Mouse (Mus musculus) heart, postnatal 14 days (tissue): ENCODE results near the gene Gm4553. TPM values are rescaled to one million over a fixed set of nuclear protein-coding genes. Genes with fewer than 3 reads are reported as not detected.
"Not testable (repeated sequence)": the region's sequence is repeated elsewhere in the genome, so short reads cannot be mapped to it uniquely, and the experiment has no call there.

Source experiments
- DNase-seq, 2 experiments: peaks; one replicate each; pipeline ENCODE4 v3.0.0; 2021 to 2022
- intact Hi-C: fragments of 180-260 bp; cut with DNase I; formaldehyde crosslinking; loops from one replicate; pipeline ENCODE4 v1.15.1; 2025
- total RNA-seq, 2 experiments: library from RNA; stranded (reverse); gene quantifications; 2 replicates each; pipeline ENCODE4 v1.2.3; 2021

Gene Gm4553
- total RNA-seq, 2 experiments from 2014 or later, result not detected

GRCm38 (mm10) chr7:142140696-142141095, 24.8 kb downstream of the Gm4553 start:
- DNase-seq, result no peak
- intact Hi-C loops, result no loop called here

- DNase-seq, intact Hi-C loops: not testable (repeated sequence)
These were observed 29.6 kb downstream of the Gm4553 start, which contains the start of gene Gm39115 for GRCm38 (mm10) chr7:142135934-142136333. TSS of gene Gm39115 (minus strand) at chr7:142136034.

GRCm38 (mm10) chr7:142134206-142134995, 31.1 kb downstream of the Gm4553 start:
- DNase-seq, result peak; percentile 8 to 42
- intact Hi-C loops, result no loop called here

- intact Hi-C loops, result no loop called here
These were observed 36.7 kb downstream of the Gm4553 start for GRCm38 (mm10) chr7:142128843-142129242.

GRCm38 (mm10) chr7:142120629-142121028, 44.9 kb downstream of the Gm4553 start, which contains the start of gene Gm45618:
TSS of gene Gm45618 (minus strand) at chr7:142120729.
- intact Hi-C loops, DNase-seq: not testable (repeated sequence)

More at GRCm38 (mm10) chr7:142128843-142129242, 36.7 kb downstream of the Gm4553 start:
- DNase-seq, result no peak

GRCm38 (mm10) chr7:142119632-142120031, 45.9 kb downstream of the Gm4553 start:
- peak in 1 of 2 experiments; percentile 18 for DNase-seq
- intact Hi-C loops, result no loop called here

Other genes with a start within 250 kb of the Gm4553 start
- 10 to 100 TPM; 46.1 to 48.6 TPM for gene Tollip, start 247.2 kb downstream of the Gm4553 start, total RNA-seq
- under 1 TPM; 0.12 to 0.46 TPM for gene Brsk2, start 216.0 kb downstream of the Gm4553 start, total RNA-seq
- gene Mob2, start 104.7 kb downstream of the Gm4553 start, total RNA-seq, result 10 to 100 TPM; 39.9 to 43.0 TPM
- gene Dusp8, start 69.9 kb downstream of the Gm4553 start, total RNA-seq, result 10 to 100 TPM; 29.2 to 35.4 TPM
- not detected for gene Gm45618, start 45.0 kb downstream of the Gm4553 start, total RNA-seq
- not detected for gene Gm39115, start 29.7 kb downstream of the Gm4553 start, total RNA-seq
- not detected for gene Gm45337, start 21.1 kb downstream of the Gm4553 start, total RNA-seq
- gene Gm29735, start 8.6 kb downstream of the Gm4553 start, total RNA-seq, result not detected
- gene Krtap5-2, start 10.3 kb upstream of the Gm4553 start, total RNA-seq, result not detected
- gene Gm10153, start 24.6 kb upstream of the Gm4553 start, total RNA-seq, result not detected
- not detected for gene Krtap5-3, start 35.6 kb upstream of the Gm4553 start, total RNA-seq
- gene Gm7579, start 46.1 kb upstream of the Gm4553 start, total RNA-seq, result not detected
- gene Krtap5-5, start 64.2 kb upstream of the Gm4553 start, total RNA-seq, result not detected
- gene Gm40460, start 75.3 kb upstream of the Gm4553 start, total RNA-seq, result not detected
- not detected for gene Gm2431, start 92.6 kb upstream of the Gm4553 start, total RNA-seq
- gene Gm4559, start 108.6 kb upstream of the Gm4553 start, total RNA-seq, result not detected
- not detected for gene Krtap5-1, start 131.4 kb upstream of the Gm4553 start, total RNA-seq
- not detected for gene Krtap5-4, start 137.8 kb upstream of the Gm4553 start, total RNA-seq
- 1 to 10 TPM; 1.7 to 2.1 TPM for gene Ifitm10, start 208.0 kb upstream of the Gm4553 start, total RNA-seq
- 1 to 10 TPM; 2.4 to 6.7 TPM for gene Gm49369, start 216.9 kb upstream of the Gm4553 start, total RNA-seq
- gene Ctsd, start 222.3 kb upstream of the Gm4553 start, total RNA-seq, result 100 to 1,000 TPM; 572 to 613 TPM